Mouse (Mus musculus): ENCODE data around the gene L3mbtl2. TPM values are rescaled to one million over a fixed set of nuclear protein-coding genes. Genes with fewer than 3 reads are reported as not detected.

The L3mbtl2 gene
- polyA plus RNA-seq, 1 experiment from 2014 or later, result 9.2 TPM

- H3K4me3 ChIP-seq (ENCODE audit: low read depth, low read length), result no peak overlapping the region
- no peak overlapping the region for H3K4me2 ChIP-seq (replicated peaks; ENCODE audit: low read depth)
- peaks cover 17% of the 10 kb centered on the region; the same call in 1 of the 2 replicates for H3K36me3 ChIP-seq (ENCODE audit: control insufficient read depth, insufficient read depth, low read length)
- ATAC-seq (ENCODE audit: low FRiP score, low TSS enrichment) (no peak), DNase-seq (ENCODE audit: low spot score) (no peak)
- H3K4me1 ChIP-seq (replicated peaks; ENCODE audit: control insufficient read depth, insufficient read depth), result peaks cover 3% of the 10 kb centered on the region; the same call in 1 of the 2 replicates
- no peaks in the 10 kb centered on the region for H3K27me3 ChIP-seq (ENCODE audit: control insufficient read depth, insufficient read depth, low read length)
- 98% methylated on average over 8 of the region's 8 CpGs for WGBS
- no peak overlapping the region for H3K27ac ChIP-seq (replicated peaks)
- H3K9ac ChIP-seq (ENCODE audit: low read length), result no peak overlapping the region
- TF ChIP-seq EP300 (optimal IDR thresholded peaks at IDR 0.05) (no peak), CTCF (IDR thresholded peaks at IDR 0.05; ENCODE audit: low read depth) (no peak)
- H3K9me3 ChIP-seq (ENCODE audit: control insufficient read depth, low read length), result no peaks in the 10 kb centered on the region
These were observed 62.3 kb downstream of the L3mbtl2 start for GRCm38 (mm10) chr15:81725965-81726364.

GRCm38 (mm10) chr15:81729241-81729791 is 65.6 kb downstream of the L3mbtl2 start:
- peak overlapping the region; percentile 76 for H3K9ac ChIP-seq (ENCODE audit: low read length)
- no peaks in the 10 kb centered on the region for H3K36me3 ChIP-seq (ENCODE audit: control insufficient read depth, insufficient read depth, low read length)
- TF ChIP-seq EP300 (optimal IDR thresholded peaks at IDR 0.05) (no peak), CTCF (IDR thresholded peaks at IDR 0.05; ENCODE audit: low read depth) (no peak)
- peak; percentile 80 for DNase-seq (ENCODE audit: low spot score)
- WGBS, result under 1% methylated on average over 47 of the region's 49 CpGs
- H3K9me3 ChIP-seq (ENCODE audit: control insufficient read depth, low read length), result no peaks in the 10 kb centered on the region
- H3K4me1 ChIP-seq (replicated peaks; ENCODE audit: control insufficient read depth, insufficient read depth), result peaks cover 3% of the 10 kb centered on the region; the same call in 1 of the 2 replicates
- H3K4me3 ChIP-seq (ENCODE audit: low read depth, low read length), result peak overlapping the region; percentile 88
- H3K27ac ChIP-seq (replicated peaks), result peak overlapping the region; percentile 81
- H3K4me2 ChIP-seq (replicated peaks; ENCODE audit: low read depth), result peak overlapping the region; percentile 99
- no peaks in the 10 kb centered on the region for H3K27me3 ChIP-seq (ENCODE audit: control insufficient read depth, insufficient read depth, low read length)
- ATAC-seq (ENCODE audit: low FRiP score, low TSS enrichment), result peak; percentile 70

GRCm38 (mm10) chr15:81729792-81730635 is 66.3 kb downstream of the L3mbtl2 start:
- TF ChIP-seq CTCF (IDR thresholded peaks at IDR 0.05; ENCODE audit: low read depth) (no peak), EP300 (optimal IDR thresholded peaks at IDR 0.05) (no peak)
- 5% methylated on average over 41 of the region's 41 CpGs for WGBS

GRCm38 (mm10) chr15:81735075-81735474 is 71.4 kb downstream of the L3mbtl2 start:
- no peak overlapping the region for H3K4me3 ChIP-seq (ENCODE audit: low read depth, low read length)
- ATAC-seq (ENCODE audit: low FRiP score, low TSS enrichment) (no peak), DNase-seq (ENCODE audit: low spot score) (no peak)
- no peak overlapping the region for H3K4me2 ChIP-seq (replicated peaks; ENCODE audit: low read depth)
- WGBS, result 50% methylated on average over 3 of the region's 3 CpGs
- no peaks in the 10 kb centered on the region for H3K27me3 ChIP-seq (ENCODE audit: control insufficient read depth, insufficient read depth, low read length)
- H3K27ac ChIP-seq (replicated peaks), result no peak overlapping the region
- TF ChIP-seq EP300 (optimal IDR thresholded peaks at IDR 0.05) (no peak), CTCF (IDR thresholded peaks at IDR 0.05; ENCODE audit: low read depth) (no peak)
- H3K36me3 ChIP-seq (ENCODE audit: control insufficient read depth, insufficient read depth, low read length), result no peaks in the 10 kb centered on the region
- no peaks in the 10 kb centered on the region for H3K4me1 ChIP-seq (replicated peaks; ENCODE audit: control insufficient read depth, insufficient read depth)
- H3K9me3 ChIP-seq (ENCODE audit: control insufficient read depth, low read length), result no peaks in the 10 kb centered on the region
- H3K9ac ChIP-seq (ENCODE audit: low read length), result no peak overlapping the region

More at GRCm38 (mm10) chr15:81729792-81730635, 66.3 kb downstream of the L3mbtl2 start:
- peak overlapping the region; percentile 81 for H3K27ac ChIP-seq (replicated peaks)
- H3K9me3 ChIP-seq (ENCODE audit: control insufficient read depth, low read length), result no peaks in the 10 kb centered on the region
- ATAC-seq (ENCODE audit: low FRiP score, low TSS enrichment), result peak; percentile 99
- peak; percentile 98 for DNase-seq (ENCODE audit: low spot score)
- peak overlapping the region; percentile 76 for H3K9ac ChIP-seq (ENCODE audit: low read length)
- H3K27me3 ChIP-seq (ENCODE audit: control insufficient read depth, insufficient read depth, low read length), result no peaks in the 10 kb centered on the region
- H3K4me1 ChIP-seq (replicated peaks; ENCODE audit: control insufficient read depth, insufficient read depth), result peaks cover 3% of the 10 kb centered on the region; the same call in 1 of the 2 replicates
- H3K36me3 ChIP-seq (ENCODE audit: control insufficient read depth, insufficient read depth, low read length), result no peaks in the 10 kb centered on the region
- H3K4me3 ChIP-seq (ENCODE audit: low read depth, low read length), result peak overlapping the region; percentile 88
- H3K4me2 ChIP-seq (replicated peaks; ENCODE audit: low read depth), result peak overlapping the region; percentile 99

Other genes starting within 250 kb of the L3mbtl2 start
- gene Rbx1, start 197.6 kb upstream of the L3mbtl2 start, polyA plus RNA-seq (2015; fragmentation: Nextera tagmentation; extraction: Ambion mirVana), result 451 and 460 TPM in 2 replicates
- 6.0 and 8.5 TPM in 2 replicates for gene Ep300, start 78.5 kb upstream of the L3mbtl2 start, polyA plus RNA-seq (2015; fragmentation: Nextera tagmentation; extraction: Ambion mirVana)
- gene Chadl, start 33.4 kb downstream of the L3mbtl2 start, polyA plus RNA-seq (2015; fragmentation: Nextera tagmentation; extraction: Ambion mirVana), result 2.4 and 2.9 TPM in 2 replicates
- gene Zc3h7b, start 81.2 kb downstream of the L3mbtl2 start, polyA plus RNA-seq (2015; fragmentation: Nextera tagmentation; extraction: Ambion mirVana), result 9.1 and 11.1 TPM in 2 replicates
- 39.0 and 40.2 TPM in 2 replicates for gene Rangap1, start 81.6 kb downstream of the L3mbtl2 start, polyA plus RNA-seq (2015; fragmentation: Nextera tagmentation; extraction: Ambion mirVana)
- 17.1 and 21.2 TPM in 2 replicates for gene Tef, start 138.5 kb downstream of the L3mbtl2 start, polyA plus RNA-seq (2015; fragmentation: Nextera tagmentation; extraction: Ambion mirVana)
- 18.8 and 20.5 TPM in 2 replicates for gene Tob2, start 194.9 kb downstream of the L3mbtl2 start, polyA plus RNA-seq (2015; fragmentation: Nextera tagmentation; extraction: Ambion mirVana)
- 75.8 and 77.0 TPM in 2 replicates for gene Phf5a, start 208.0 kb downstream of the L3mbtl2 start, polyA plus RNA-seq (2015; fragmentation: Nextera tagmentation; extraction: Ambion mirVana)
- gene Aco2, start 208.4 kb downstream of the L3mbtl2 start, polyA plus RNA-seq (2015; fragmentation: Nextera tagmentation; extraction: Ambion mirVana), result 130 and 141 TPM in 2 replicates

Data from stomach, postnatal 0 days (tissue).